Mouse (Mus musculus) intestine, postnatal 0 days (tissue): Measurements from ENCODE around the gene Dlg2. TPM values are rescaled to one million over a fixed set of nuclear protein-coding genes. Genes with fewer than 3 reads are reported as not detected.

Experiments used
- ATAC-seq: fragments of 200-750 bp; cut with Nextera tagmentation; 2 replicates; pipeline ENCODE4 v1.8.0; 2017; ENCODE audit warnings: mild to moderate bottlenecking, moderate TSS enrichment, moderate library complexity
- H3K27ac ChIP-seq: fragments of 300-500 bp; sonication (generic); 2 replicates; pipeline ENCODE4 v1.5.1; 2014; ENCODE audit warnings: mild to moderate bottlenecking, low read depth, low read length, moderate library complexity
- H3K27me3 ChIP-seq: fragments of 300-500 bp; sonication (generic); replicated peaks from 2 replicates; pipeline ENCODE4 v1.6.1; 2014; ENCODE audit warnings: low read length, mixed read lengths; ENCODE audit not compliant: control insufficient read depth, insufficient read depth
- H3K36me3 ChIP-seq: fragments of 300-500 bp; sonication (generic); 2 replicates; pipeline ENCODE4 v1.6.1; 2014; ENCODE audit warnings: mild to moderate bottlenecking, moderate library complexity; ENCODE audit not compliant: control insufficient read depth, insufficient read depth
- H3K4me1 ChIP-seq: fragments of 300-500 bp; sonication (generic); replicated peaks from 2 replicates; pipeline ENCODE4 v1.6.1; 2014; ENCODE audit warnings: antibody characterized with exemption, low read length, mixed read lengths; ENCODE audit not compliant: control insufficient read depth, insufficient read depth
- H3K4me2 ChIP-seq: fragments of 300-500 bp; sonication (generic); replicated peaks from 2 replicates; pipeline ENCODE4 v1.6.1; 2014; ENCODE audit warnings: low read depth, mild to moderate bottlenecking, moderate library complexity
- H3K4me3 ChIP-seq: fragments of 300-500 bp; sonication (generic); 2 replicates; pipeline ENCODE4 v1.5.1; 2014; ENCODE audit warnings: low read depth, low read length
- H3K9ac ChIP-seq: fragments of 300-500 bp; sonication (generic); 2 replicates; pipeline ENCODE4 v1.6.1; 2014; ENCODE audit warnings: mild to moderate bottlenecking, low read depth, low read length
- H3K9me3 ChIP-seq: fragments of 300-500 bp; sonication (generic); 2 replicates; pipeline ENCODE4 v1.6.1; 2016; ENCODE audit warnings: mixed run types; ENCODE audit not compliant: control insufficient read depth
- CTCF ChIP-seq: sonication (generic); IDR thresholded peaks from 2 replicates; pipeline ENCODE4 v1.5.1; 2016; ENCODE audit warnings: low read depth, mild to moderate bottlenecking, control low read depth, antibody characterized with exemption, moderate library complexity
- WGBS: fragments of 180-500 bp; shearing (Covaris S2); extraction: QIAGEN DNeasy Blood & Tissue Kit; methylation state at CpG from one replicate; pipeline ENCODE4 v1.1.7; 2014; 5-methylcytosine and 5-hydroxymethylcytosine counted together
- polyA plus RNA-seq: library from polyadenylated mRNA; unstranded; fragments of >200 nt; fragmentation: Nextera tagmentation; extraction: Ambion mirVana; gene quantifications from 2 replicates; pipeline ENCODE4 v1.2.1, GENCODE M21; 2015

The Dlg2 gene
- polyA plus RNA-seq, 1 experiment from 2014 or later, result 1.1 TPM

GRCm38 (mm10) chr7:92140051-92140817 lies 1663.8 kb downstream of the Dlg2 start:
- no peak overlapping the region for H3K27ac ChIP-seq
- no peak for ATAC-seq
- H3K9me3 ChIP-seq, result no peaks in the 10 kb centered on the region
- no peaks in the 10 kb centered on the region for H3K27me3 ChIP-seq
- no peaks in the 10 kb centered on the region for H3K36me3 ChIP-seq
- no peak overlapping the region for H3K9ac ChIP-seq
- H3K4me1 ChIP-seq, result no peaks in the 10 kb centered on the region
- H3K4me3 ChIP-seq, result no peak overlapping the region
- 84% methylated on average over 9 of the region's 9 CpGs for WGBS
- no peak overlapping the region for H3K4me2 ChIP-seq
- TF ChIP-seq CTCF, result no peak

GRCm38 (mm10) chr7:92147499-92147898 lies 1671.0 kb downstream of the Dlg2 start:
- Histone ChIP-seq H3K4me2 (no peak overlapping the region), H3K36me3 (no peaks in the 10 kb centered on the region), H3K27me3 (no peaks in the 10 kb centered on the region), H3K27ac (no peak overlapping the region), H3K4me1 (no peaks in the 10 kb centered on the region), H3K9me3 (no peaks in the 10 kb centered on the region), H3K4me3 (no peak overlapping the region), H3K9ac (no peak overlapping the region)
- 89% methylated on average over 1 of the region's 1 CpGs for WGBS
- ATAC-seq, result no peak
- no peak for TF ChIP-seq CTCF

- ATAC-seq, result no peak
- Histone ChIP-seq H3K4me2 (no peak overlapping the region), H3K27me3 (no peaks in the 10 kb centered on the region), H3K4me1 (no peaks in the 10 kb centered on the region), H3K36me3 (no peaks in the 10 kb centered on the region), H3K9ac (no peak overlapping the region), H3K4me3 (no peak overlapping the region), H3K9me3 (no peaks in the 10 kb centered on the region), H3K27ac (no peak overlapping the region)
- 61% methylated on average over 3 of the region's 3 CpGs for WGBS
- TF ChIP-seq CTCF, result no peak
Measured at GRCm38 (mm10) chr7:92150768-92151167, 1674.3 kb downstream of the Dlg2 start.

- H3K27me3 ChIP-seq, result no peaks in the 10 kb centered on the region
- no peak overlapping the region for H3K27ac ChIP-seq
- TF ChIP-seq CTCF, result no peak
- H3K9me3 ChIP-seq, result no peaks in the 10 kb centered on the region
- H3K4me3 ChIP-seq, result no peak overlapping the region
- no peak overlapping the region for H3K9ac ChIP-seq
- no peaks in the 10 kb centered on the region for H3K36me3 ChIP-seq
- no peaks in the 10 kb centered on the region for H3K4me1 ChIP-seq
- ATAC-seq, result no peak
- H3K4me2 ChIP-seq, result no peak overlapping the region
Measured at GRCm38 (mm10) chr7:92154603-92155002, 1678.1 kb downstream of the Dlg2 start.

GRCm38 (mm10) chr7:92163150-92163549 lies 1686.7 kb downstream of the Dlg2 start:
- no peak for TF ChIP-seq CTCF
- H3K4me2 ChIP-seq, result no peak overlapping the region
- no peaks in the 10 kb centered on the region for H3K36me3 ChIP-seq
- no peak for ATAC-seq
- no peaks in the 10 kb centered on the region for H3K4me1 ChIP-seq
- no peaks in the 10 kb centered on the region for H3K9me3 ChIP-seq
- H3K27me3 ChIP-seq, result no peaks in the 10 kb centered on the region
- no peak overlapping the region for H3K27ac ChIP-seq
- WGBS, result 92% methylated on average over 2 of the region's 2 CpGs
- no peak overlapping the region for H3K9ac ChIP-seq
- no peak overlapping the region for H3K4me3 ChIP-seq

- Histone ChIP-seq H3K27ac (no peak overlapping the region), H3K9ac (no peak overlapping the region), H3K27me3 (no peaks in the 10 kb centered on the region), H3K36me3 (no peaks in the 10 kb centered on the region), H3K4me3 (no peak overlapping the region), H3K9me3 (no peaks in the 10 kb centered on the region), H3K4me1 (no peaks in the 10 kb centered on the region), H3K4me2 (no peak overlapping the region)
- 58% methylated on average over 2 of the region's 2 CpGs for WGBS
- no peak for ATAC-seq
- TF ChIP-seq CTCF, result no peak
Measured at GRCm38 (mm10) chr7:92164316-92164715, 1687.8 kb downstream of the Dlg2 start.
